Mouse (Mus musculus): Measurements from ENCODE around the gene Pkib.

The Pkib gene

GRCm38 (mm10) chr10:57741351-57741750 lies 109.6 kb downstream of the Pkib start:
- no peak for DNase-seq

GRCm38 (mm10) chr10:57743045-57743444 lies 111.3 kb downstream of the Pkib start:
- DNase-seq: no peak

GRCm38 (mm10) chr10:57743606-57744016 lies 111.8 kb downstream of the Pkib start:
- peak; percentile 18 to 39 for DNase-seq

GRCm38 (mm10) chr10:57744128-57744765 lies 112.5 kb downstream of the Pkib start:
- no peak for DNase-seq

GRCm38 (mm10) chr10:57745452-57745851 lies 113.7 kb downstream of the Pkib start:
- no peak for DNase-seq

- DNase-seq: no peak
Measured at GRCm38 (mm10) chr10:57747127-57747526, 115.3 kb downstream of the Pkib start.

- DNase-seq: no peak
Measured at GRCm38 (mm10) chr10:57753343-57753742, 121.6 kb downstream of the Pkib start.

GRCm38 (mm10) chr10:57755201-57755736 lies 123.5 kb downstream of the Pkib start:
- no peak for DNase-seq

GRCm38 (mm10) chr10:57758999-57759398 lies 127.2 kb downstream of the Pkib start:
- DNase-seq: no peak

- DNase-seq: no peak
Measured at GRCm38 (mm10) chr10:57760694-57761093, 128.9 kb downstream of the Pkib start.

GRCm38 (mm10) chr10:57763044-57763443 lies 131.3 kb downstream of the Pkib start:
- no peak for DNase-seq

- DNase-seq: no peak
Measured at GRCm38 (mm10) chr10:57783289-57784130, 151.7 kb downstream of the Pkib start.

GRCm38 (mm10) chr10:57784131-57784875 lies 152.5 kb downstream of the Pkib start:
- peak; percentile 66 to 70 for DNase-seq

- DNase-seq: no peak
Measured at GRCm38 (mm10) chr10:57784876-57785150, 153.0 kb downstream of the Pkib start, which contains the start of gene Fabp7. Fabp7 (plus strand) TSS chr10:57784881.

GRCm38 (mm10) chr10:57785552-57785951 lies 153.8 kb downstream of the Pkib start:
- DNase-seq: no peak

Measured in cerebellum, adult 18-20 months (tissue).